Mouse (Mus musculus): ENCODE data around the gene Klhdc2.

The Klhdc2 gene

DNA sequence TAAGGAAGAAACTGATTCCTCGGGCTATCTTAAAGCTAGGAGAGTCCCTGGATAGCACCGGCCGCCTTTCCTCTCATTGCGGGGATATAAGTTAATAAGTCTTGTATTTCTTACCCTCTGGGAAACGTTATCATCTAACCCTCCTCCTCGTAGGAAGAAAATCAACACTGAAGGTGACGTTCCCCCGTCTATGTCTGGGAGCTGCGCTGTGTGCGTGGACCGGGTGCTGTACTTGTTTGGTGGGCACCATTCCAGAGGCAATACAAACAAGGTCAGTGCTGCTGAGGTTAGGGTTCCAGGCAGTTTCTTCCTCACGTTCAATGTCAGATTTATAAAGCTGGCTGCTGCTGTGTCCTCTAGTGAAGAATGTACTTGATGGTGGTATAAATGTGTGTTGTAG lies 5.7 kb downstream of the Klhdc2 start:
- no peak for DNase-seq

DNA sequence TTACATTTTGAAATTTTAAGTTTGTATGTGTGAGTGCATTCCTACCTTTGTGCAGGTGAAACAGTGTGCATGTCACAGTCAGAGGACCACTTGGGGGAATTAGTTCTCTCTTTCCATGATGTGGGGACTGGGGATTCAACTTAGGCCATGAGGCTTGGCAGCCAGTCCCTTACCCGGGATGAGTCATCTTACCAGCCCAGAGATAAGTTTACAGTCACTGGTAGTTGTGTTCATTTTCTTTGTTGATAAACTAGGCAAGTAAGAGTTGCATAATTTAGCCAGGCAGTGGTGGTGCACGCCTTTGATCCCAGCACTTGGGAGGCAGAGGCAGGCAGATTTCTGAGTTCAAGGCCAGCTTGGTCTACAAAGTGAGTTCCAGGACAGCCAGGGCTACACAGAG lies 7.6 kb downstream of the Klhdc2 start:
- no peak for DNase-seq

GRCm38 (mm10) chr12:69306333-69306732 lies 9.9 kb downstream of the Klhdc2 start:
- no peak for DNase-seq

- no peak for DNase-seq
These were observed 13.2 kb downstream of the Klhdc2 start for GRCm38 (mm10) chr12:69309659-69310058.

GRCm38 (mm10) chr12:69318431-69318830 lies 21.9 kb downstream of the Klhdc2 start:
- no peak for DNase-seq

- no peak for DNase-seq
These were observed 34.7 kb downstream of the Klhdc2 start for GRCm38 (mm10) chr12:69331187-69331586.

DNA sequence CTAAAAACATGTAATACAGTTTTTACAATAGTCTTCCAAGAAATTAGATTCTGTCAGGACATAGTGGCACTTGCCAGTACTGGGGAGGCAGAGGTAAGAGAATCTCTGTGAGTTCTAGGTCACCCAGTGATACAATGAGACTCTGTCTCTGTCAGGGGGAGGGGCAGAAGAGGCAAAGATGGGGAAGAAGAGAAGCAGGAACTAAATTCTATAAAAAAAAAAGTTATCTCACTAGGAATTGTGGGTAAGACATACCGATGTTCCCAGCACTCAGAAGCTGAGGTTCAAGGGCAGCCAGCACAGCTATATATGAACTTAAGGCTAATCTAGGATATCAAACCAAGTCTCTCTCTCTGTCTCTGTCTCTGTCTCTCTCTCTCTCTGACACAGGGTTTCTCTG lies 35.7 kb downstream of the Klhdc2 start:
- DNase-seq, result no peak

DNA sequence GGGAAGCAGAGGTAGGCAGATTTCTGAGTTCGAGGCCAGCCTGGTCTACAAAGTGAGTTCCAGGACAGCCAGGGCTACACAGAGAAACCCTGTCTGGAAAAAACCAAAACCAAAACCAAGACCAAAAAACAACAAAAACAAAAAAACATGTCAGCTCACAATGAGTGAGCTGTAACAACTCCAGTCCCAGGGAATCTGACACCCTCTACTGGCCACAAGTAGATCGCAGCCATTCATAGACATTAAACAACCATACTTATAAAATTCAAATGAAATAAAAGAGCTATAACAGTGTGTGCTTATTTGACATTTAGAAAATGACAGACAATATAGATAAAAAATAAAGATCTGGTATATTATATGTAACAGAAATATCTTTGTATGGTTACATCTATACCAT lies 37.1 kb downstream of the Klhdc2 start:
- no peak for DNase-seq

DNA sequence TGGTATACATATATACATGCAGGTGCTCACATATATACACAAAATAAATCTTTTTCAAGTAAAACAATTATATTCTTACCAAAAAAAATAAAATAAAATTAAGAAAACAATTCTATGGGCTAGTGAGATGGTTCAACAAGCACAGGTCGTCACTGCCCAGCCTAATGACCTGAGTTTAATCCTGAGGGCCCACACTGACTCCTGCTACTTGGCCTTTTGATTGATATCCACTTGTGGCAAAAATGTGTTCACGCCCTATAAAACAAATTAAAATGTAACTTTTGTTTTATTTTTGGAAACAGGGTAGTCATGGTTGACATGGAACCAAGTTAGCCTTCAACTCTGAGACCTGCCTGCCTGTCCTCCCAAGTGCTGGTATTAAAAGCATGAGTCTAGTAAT lies 53.4 kb downstream of the Klhdc2 start:
- DNase-seq, result no peak

GRCm38 (mm10) chr12:69351685-69352084 lies 55.2 kb downstream of the Klhdc2 start:
- DNase-seq, result no peak

DNA sequence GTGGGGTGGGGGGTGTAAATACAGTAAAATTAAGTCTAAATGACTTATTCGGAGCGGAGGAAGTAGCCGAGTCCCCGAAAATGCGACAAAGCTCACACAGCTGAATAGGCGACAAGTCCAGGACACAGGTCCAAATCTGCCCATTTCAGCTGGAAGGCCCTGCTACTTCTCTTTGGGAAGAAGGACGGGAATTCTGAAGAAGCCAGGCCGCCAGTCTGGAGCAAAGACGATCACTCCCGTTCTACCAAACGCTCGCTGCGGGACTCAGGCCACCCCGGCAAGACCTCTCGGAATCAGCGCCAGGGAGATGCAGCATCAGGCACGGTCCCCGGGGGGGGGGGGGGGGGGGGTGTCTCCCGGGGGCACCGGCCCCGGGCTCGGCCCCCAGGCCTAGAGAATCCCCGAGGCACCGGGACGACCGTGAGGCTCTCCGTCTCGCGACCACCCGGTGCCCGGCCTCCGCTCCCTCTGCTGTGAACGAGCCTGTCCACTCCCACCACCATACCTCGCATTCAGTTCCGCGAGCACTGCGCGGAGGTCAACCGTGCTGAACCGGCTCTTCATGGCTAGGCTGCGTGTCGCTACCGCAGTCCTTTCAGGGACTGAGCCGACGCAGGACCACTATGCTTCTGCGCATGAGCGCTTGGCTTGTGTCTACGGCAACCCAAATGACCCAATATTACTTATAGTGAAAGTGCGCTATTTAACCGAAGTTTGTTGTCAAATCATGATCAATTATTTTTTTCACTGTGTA lies 60.2 kb downstream of the Klhdc2 start, which contains the start of gene Nemf:
Gene Nemf, minus strand, starts transcription at position 620 of the 754 bp plus-strand sequence.
- DNase-seq, result peak; percentile 91

GRCm38 (mm10) chr12:69357300-69357646 lies 60.8 kb downstream of the Klhdc2 start:
- no peak for DNase-seq
